Mouse (Mus musculus): ENCODE results near the gene Brwd1.

- TF ChIP-seq POLR2A (IDR thresholded peaks at IDR 0.05; ENCODE audit: insufficient read depth, low read depth, low read length), result no peak
- no peak for TF ChIP-seq CTCF (IDR thresholded peaks at IDR 0.05; ENCODE audit: insufficient read depth, low read depth, low read length)
Measured at GRCm38 (mm10) chr16:95953159-95953650, 129.1 kb downstream of the Brwd1 start.

Measured in olfactory bulb, adult 2 months (tissue).